Mouse (Mus musculus) heart, adult 11 months (tissue): ENCODE data around the gene St3gal2.
"Not testable (repeated sequence)": the region's sequence is repeated elsewhere in the genome, so short reads cannot be mapped to it uniquely, and the experiment has no call there.

Experiments used
- DNase-seq: peaks from one replicate; pipeline ENCODE4 v3.0.0; 2022

Gene St3gal2

DNA sequence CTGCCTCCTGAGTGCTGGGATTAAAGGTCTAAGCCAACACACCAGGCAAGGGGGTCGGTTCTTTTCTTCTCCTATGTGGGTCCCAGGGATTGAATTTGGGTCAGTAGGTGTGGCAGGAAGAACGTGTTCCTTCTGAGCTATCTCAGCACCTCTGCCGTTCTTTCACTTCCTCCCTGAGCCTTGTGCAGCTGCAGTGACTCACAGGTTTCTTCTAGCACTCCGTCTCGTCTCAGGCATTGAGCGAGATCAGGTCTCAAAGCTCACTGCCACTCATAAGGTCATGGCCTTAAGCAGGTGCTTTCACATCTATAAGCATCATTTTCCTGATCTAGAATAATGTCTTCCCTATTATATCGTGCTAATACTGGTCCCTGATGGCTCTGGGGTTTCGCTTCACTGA is 35.1 kb downstream of the St3gal2 start:
- no peak for DNase-seq

DNA sequence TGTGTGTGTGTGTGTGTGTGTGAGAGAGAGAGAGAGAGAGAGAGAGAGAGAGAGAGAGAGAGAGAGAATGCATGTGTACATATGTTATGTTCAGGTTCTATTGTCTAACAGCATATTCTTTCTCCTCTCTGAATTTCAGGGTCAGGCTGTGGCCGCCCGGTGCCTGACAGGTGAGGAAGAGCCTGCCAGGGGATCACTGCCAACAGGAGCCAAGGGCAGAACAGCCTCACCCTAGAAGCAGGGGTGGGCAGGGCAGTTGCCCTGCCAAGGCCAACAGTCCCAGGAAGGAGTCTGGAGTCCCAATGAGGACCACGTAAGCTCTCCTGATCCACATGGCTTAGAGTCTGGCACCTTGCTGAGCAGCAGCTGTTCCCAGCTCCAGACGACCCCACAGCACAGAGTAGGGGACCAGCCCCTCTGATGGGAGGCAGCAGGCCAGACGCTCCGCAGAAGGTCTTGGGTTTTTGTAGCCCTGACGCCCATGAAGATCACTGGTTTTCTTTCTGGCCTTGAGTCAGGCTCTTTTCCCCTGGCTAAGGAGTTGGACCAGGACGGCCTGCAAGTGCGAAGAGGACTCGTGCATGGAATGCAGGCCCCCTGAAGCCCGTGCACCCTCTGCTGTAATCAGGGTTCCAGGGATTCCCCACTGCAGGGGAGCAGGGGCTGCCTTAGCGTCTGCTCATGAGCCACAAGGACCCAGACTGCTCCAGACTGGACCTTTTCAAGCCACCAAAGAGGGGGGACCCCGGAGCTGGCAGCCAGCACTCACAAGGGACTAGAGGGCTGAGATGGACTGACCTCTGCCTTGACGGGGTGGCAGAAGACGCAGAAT is 37.1 kb downstream of the St3gal2 start:
- peak; percentile 92 for DNase-seq

DNA sequence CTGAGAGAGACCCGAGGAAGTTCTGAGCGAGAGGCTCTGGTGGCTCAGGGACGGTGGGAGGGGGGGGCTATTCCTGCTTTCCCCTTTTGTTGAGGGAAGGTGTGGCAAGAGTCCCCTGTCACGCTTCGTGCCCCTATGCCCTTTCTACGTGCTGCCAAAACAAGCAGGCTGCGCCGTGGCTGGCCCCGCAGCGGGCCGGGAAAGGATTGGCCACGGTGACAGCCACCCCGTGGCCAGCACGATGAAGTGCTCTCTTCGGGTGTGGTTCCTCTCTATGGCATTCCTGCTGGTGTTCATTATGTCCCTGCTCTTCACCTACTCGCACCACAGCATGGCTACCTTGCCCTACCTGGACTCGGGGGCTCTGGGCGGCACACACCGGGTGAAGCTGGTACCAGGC is 37.7 kb downstream of the St3gal2 start:
- DNase-seq = peak; percentile 95

DNA sequence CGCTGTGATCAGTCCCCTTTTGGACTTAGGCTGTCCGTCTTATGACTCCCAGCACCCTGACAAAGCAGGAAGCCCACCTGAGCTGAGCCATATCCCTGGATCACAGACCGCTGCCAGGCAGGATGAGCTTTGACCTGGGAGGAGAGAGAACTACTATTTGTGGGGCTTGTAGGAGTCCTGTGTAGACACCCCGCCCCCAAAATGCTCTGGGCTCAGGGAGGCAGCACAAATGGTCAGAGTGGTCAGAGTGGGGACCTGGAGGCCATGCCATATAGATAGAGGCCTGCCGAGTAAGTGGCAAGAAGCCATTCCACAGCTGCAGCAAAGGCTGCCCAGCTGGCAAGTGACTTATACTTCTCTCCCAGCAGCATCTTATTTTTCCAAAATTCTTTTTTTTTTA is 38.4 kb downstream of the St3gal2 start:
- DNase-seq = peak; percentile 88

- not testable (repeated sequence) for DNase-seq
Measured at GRCm38 (mm10) chr8:110958553-110958952, 38.8 kb downstream of the St3gal2 start.

DNA sequence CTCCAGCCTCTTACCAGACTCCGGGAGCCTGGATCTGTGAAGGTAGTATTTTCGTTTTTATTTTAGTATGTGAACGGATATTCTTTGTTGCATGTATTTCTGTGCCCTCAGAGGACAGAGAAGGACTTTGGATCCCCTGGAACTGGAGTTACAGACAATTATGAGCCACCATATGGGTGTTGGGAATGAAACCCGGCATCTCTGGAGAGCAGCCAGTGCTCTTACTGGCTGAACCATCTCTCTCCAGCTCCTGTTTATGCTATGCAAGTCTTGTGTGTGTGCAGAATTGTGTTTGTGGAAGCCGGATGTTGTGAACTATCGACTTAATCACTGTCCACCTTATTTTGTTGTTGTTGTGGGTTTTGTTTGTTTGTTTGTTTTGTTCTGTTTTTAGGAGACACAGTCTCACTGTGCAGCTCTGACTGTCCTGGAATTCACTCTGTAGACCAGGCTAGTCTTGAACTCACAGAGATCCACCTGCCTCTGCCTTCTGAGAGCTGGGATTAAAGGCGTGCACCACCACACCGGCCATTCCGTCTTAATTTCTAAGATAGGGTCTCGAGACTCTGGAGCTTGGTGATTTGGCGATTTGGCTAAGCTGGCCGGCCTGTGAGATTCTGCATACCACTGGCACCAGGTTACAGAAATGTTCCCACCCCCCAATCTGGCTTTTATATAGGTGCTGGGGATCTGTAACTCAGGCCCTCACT is 39.5 kb downstream of the St3gal2 start:
- no peak for DNase-seq

DNA sequence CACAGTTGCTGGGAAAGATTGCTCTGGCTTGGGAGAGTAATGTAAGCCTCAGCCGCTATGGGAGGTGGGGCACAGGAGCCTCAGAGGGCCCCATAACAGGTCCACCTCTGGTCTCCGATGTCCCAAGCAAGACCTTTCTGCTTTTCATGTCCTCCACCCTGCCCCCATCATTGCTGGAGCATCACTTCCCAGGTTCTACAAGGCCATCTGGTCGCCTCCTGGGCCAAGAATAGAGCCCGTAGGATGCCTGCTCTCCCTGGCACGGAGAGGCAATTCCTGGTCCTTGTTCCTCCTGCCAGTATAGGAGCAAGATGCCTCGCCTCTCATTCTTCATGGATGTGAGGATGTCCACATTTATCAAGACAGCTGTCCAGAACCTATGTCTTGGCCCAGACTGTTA is 40.2 kb downstream of the St3gal2 start:
- no peak for DNase-seq

GRCm38 (mm10) chr8:110963051-110963450 is 43.3 kb downstream of the St3gal2 start:
- no peak for DNase-seq

DNA sequence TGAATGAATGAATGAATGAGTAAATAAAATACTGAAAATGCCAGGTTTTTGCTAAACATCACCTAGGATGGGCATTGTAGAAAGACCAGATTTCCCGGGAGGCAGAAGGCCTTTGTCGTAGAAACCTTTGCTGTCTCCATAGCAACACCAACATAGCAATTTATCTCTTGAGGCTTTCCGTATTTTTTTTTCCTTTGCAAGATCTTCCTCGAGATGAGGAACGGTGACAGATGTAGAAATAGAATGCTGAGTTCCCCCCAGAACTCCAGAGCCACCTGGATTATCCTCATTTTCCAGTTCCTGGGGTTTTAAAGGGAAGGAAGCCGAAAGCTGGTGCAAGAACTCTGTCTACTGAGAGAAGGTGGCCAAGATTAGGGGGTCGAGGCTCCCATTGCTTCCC is 44.9 kb downstream of the St3gal2 start:
- no peak for DNase-seq

DNA sequence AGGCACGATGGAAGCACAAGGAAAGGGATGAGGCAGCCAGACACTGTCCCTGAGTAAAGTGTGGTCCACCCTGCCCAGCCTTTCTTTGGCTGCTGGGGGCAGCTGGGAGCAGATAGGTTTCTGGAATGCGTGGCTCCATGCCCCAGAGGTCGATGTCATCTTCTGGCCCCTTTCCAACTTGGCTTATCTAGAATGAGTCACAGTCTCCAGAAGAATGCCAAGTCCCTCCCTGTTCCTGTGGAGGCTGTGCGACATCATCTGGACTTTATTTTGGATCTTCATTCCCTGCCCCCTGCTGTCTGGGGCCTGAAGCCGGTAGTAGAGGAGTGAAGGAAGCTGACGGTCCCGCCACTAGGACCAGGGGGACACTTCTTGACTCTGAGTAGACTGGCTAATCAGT is 45.9 kb downstream of the St3gal2 start:
- DNase-seq = peak; percentile 99

DNA sequence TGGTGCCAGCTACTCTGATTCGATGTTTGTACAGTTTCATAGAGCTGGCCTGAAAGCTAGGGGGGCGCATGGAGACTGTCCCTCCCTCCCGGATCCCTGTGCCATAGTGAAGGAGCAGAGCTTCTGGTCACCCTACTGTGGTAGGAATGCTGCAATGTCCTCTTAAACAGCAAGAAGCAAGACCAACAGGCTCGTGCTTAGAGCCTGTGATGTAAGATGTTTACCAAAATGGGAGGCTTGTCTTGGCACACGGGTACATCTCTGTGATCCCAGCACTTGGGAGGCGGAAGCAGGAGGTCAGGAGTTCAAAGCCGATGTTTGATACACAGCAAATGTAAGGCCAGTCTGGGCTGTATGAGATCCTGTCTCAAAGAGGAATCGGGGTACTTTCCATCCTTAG is 46.9 kb downstream of the St3gal2 start:
- peak; percentile 97 for DNase-seq

- DNase-seq = peak; percentile 92
Measured at GRCm38 (mm10) chr8:110967326-110967725, 47.6 kb downstream of the St3gal2 start.

DNA sequence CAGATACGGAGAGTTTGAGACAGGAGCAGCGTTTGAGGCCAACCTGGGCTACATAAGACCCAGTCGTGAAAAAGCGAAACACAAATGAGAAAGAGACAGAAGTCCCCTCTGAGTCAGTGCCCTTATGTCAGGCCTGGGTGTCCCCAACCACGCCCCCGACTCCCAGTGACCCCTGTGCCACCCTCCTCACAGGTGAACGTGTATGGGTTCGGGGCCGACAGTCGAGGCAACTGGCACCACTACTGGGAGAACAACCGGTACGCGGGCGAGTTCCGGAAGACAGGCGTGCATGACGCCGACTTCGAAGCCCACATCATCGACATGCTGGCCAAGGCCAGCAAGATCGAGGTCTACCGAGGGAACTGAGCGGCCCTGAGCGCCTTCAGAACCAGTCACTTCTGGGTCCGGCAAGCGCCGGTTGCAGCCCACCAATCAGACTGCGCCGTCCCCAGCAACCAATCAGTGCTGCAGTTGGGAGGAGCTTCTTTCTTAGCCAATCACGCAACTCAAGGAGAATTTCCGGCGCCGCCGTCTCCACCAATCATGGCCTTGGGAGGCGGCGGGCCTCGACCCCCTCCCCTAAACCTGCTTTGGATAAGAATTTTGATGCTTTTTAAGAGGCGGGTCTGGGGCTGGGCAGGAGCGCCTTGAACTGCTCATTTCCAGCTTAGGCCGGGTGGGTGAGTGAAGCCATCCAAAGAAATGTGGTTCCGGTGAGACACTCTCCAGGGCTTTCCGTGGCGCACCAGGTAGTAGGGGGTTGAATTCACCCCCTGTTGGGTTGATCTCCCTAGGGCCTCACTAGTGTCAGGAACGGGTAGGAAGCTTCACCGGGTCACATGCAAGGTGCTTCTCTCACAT is 50.4 kb downstream of the St3gal2 start:
- peak; percentile 100 for DNase-seq

DNA sequence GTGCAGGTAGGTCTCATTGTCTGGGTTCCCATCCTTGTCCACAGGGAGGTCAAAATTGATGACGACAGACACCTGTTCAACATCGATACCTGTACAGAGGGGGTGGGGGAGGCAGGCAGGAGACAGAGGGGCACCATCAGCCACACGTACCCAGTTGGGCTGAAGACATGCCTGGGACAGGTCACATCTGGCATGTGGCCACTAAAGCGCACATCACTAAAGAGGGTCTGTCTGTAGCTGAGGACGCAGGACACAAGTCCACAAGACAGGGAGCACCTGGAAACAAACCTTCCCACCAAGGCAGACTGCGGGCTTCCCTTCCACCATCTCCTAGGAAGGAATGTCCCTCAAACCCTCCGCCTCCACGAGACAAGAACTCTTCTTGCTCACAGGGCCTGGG is 56.8 kb downstream of the St3gal2 start:
- not testable (repeated sequence) for DNase-seq

DNA sequence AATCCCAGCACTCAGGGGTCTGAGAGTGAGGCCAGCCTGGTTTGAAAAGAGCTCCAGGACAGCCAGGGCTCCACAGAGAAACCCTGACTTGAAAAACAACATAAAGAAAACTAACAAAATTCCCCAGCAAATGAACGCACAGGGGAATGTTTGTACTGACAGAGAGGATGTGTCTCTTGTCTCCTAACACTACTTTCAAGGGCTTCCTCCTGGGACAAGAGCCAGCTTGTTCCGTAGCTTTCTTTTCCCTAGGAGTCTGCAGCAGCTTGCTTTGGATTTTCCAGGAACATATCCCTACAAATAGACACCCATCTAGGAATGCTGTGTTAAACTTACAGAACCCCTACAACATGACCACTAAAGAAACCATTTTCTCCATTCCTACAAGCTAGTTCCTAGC is 58.3 kb downstream of the St3gal2 start:
- not testable (repeated sequence) for DNase-seq

- no peak for DNase-seq
Measured at GRCm38 (mm10) chr8:110981304-110981703, 61.6 kb downstream of the St3gal2 start.

DNA sequence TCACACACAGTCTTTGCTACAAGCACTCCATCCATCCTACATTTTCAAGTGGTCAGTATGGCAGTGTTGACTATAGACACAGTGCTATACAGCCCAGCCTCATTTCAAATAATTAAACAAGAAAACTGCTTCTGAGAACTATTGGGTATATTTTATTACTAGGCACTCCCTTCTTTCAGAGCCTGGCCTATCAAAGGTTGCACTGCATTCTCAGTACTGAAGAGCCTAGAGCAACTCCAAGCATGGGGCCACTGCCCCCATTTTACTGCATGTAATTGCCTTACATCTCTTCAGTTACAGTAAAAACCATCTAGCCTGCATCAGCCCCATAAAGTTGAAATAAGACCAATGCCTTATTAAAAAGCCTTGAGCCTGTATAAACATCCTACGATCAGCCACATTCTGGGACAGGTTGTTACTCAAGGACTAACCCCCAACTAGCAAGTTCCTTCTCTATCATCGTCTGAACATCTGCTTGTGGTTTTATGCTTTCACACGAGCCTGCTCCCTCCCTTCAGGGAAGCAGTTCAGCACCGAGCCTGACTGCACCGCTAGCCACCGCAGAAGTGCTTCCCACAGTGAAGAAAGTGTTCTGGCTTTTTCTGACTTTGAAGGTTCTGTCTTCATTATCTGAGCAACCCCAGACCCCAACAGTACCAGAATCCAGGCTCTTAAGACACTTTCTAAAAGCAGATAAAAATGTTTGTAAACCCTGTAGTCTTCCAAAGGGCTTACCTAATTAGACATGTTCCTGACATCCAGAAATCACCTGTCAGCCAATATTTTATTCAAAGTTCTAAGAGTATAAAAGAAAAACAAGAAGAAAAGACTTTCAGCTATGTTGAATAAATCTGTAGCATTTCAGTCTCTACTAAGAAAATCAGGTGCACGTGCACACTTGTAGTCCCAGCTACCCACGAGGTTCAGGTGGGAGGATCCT is 68.4 kb downstream of the St3gal2 start:
- no peak for DNase-seq

DNA sequence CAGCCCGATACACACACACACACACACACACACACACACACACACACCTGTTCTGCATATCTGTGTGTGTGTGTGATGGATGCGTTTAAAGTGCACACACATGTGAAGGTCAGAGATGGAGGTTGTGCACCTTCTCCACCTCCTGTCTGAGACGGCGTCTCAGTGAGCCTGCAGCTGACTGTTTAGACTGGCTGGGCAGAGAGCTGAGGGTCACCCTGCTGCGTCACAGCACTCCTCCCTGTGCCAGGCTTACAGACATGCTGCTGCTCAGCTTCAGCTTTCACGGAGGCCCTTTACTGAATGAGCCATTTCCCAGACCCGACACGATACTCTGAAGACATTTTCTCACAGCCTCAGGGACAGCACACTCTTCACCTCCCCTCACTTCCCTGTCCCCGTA is 70.3 kb downstream of the St3gal2 start:
- DNase-seq = peak; percentile 92

- DNase-seq = peak; percentile 80
Measured at GRCm38 (mm10) chr8:110996641-110997430, 77.1 kb downstream of the St3gal2 start.

GRCm38 (mm10) chr8:110997547-110998531 is 78.1 kb downstream of the St3gal2 start, which contains the start of gene Ddx19a:
Gene Ddx19a, minus strand, starts transcription at chr8:110997800.
- peak; percentile 99 for DNase-seq
